Mouse (Mus musculus): ENCODE data around the gene Lamb2. TPM values are rescaled to one million over a fixed set of nuclear protein-coding genes. Genes with fewer than 3 reads are reported as not detected.

Gene Lamb2
- polyA plus RNA-seq (2012; rRNA removed), result 36.6 and 38.1 TPM in 2 replicates

- peak in 1 of 2 experiments; percentile 40 for DNase-seq (ENCODE audit: extremely low spot score in 1 of 2, low spot score in 1 of 2)
Measured at GRCm38 (mm10) chr9:108479721-108480351, at the start of gene Lamb2. Gene Lamb2 (plus strand): TSS chr9:108479736.

- DNase-seq (ENCODE audit: extremely low spot score in 1 of 2, low spot score in 1 of 2), result no peak
Measured at GRCm38 (mm10) chr9:108431431-108432067, 48.0 kb upstream of the Lamb2 start.

- DNase-seq (ENCODE audit: extremely low spot score in 1 of 2, low spot score in 1 of 2), result no peak
Measured at GRCm38 (mm10) chr9:108436182-108436581, 43.4 kb upstream of the Lamb2 start, which contains the start of gene BC048562. Gene BC048562 (plus strand): TSS chr9:108436482.

GRCm38 (mm10) chr9:108439176-108439575 is 40.4 kb upstream of the Lamb2 start:
- no peak for DNase-seq (ENCODE audit: extremely low spot score in 1 of 2, low spot score in 1 of 2)

- peak in 1 of 2 experiments; percentile 76 for DNase-seq (ENCODE audit: extremely low spot score in 1 of 2, low spot score in 1 of 2)
Measured at GRCm38 (mm10) chr9:108440485-108440884, 39.1 kb upstream of the Lamb2 start.

- peak; percentile 49 to 81 for DNase-seq (ENCODE audit: extremely low spot score in 1 of 2, low spot score in 1 of 2)
Measured at GRCm38 (mm10) chr9:108441236-108441919, 38.2 kb upstream of the Lamb2 start.

- no peak for DNase-seq (ENCODE audit: extremely low spot score in 1 of 2, low spot score in 1 of 2)
Measured at GRCm38 (mm10) chr9:108445125-108445524, 34.4 kb upstream of the Lamb2 start.

GRCm38 (mm10) chr9:108449860-108450259 is 29.7 kb upstream of the Lamb2 start:
- DNase-seq (ENCODE audit: extremely low spot score in 1 of 2, low spot score in 1 of 2), result peak in 1 of 2 experiments; percentile 76

GRCm38 (mm10) chr9:108450292-108451169 is 29.0 kb upstream of the Lamb2 start:
- peak in 1 of 2 experiments; percentile 36 for DNase-seq (ENCODE audit: extremely low spot score in 1 of 2, low spot score in 1 of 2)

- DNase-seq (ENCODE audit: extremely low spot score in 1 of 2, low spot score in 1 of 2), result no peak
Measured at GRCm38 (mm10) chr9:108451170-108451493, 28.4 kb upstream of the Lamb2 start.

- no peak for DNase-seq (ENCODE audit: extremely low spot score in 1 of 2, low spot score in 1 of 2)
Measured at GRCm38 (mm10) chr9:108451519-108452160, 27.9 kb upstream of the Lamb2 start.

GRCm38 (mm10) chr9:108452291-108452906 is 27.1 kb upstream of the Lamb2 start:
- DNase-seq (ENCODE audit: extremely low spot score in 1 of 2, low spot score in 1 of 2), result peak; percentile 66 to 92

- DNase-seq (ENCODE audit: extremely low spot score in 1 of 2, low spot score in 1 of 2), result no peak
Measured at GRCm38 (mm10) chr9:108452911-108453310, 26.6 kb upstream of the Lamb2 start.

- DNase-seq (ENCODE audit: extremely low spot score in 1 of 2, low spot score in 1 of 2), result peak in 1 of 2 experiments; percentile 54
Measured at GRCm38 (mm10) chr9:108453458-108453857, 26.1 kb upstream of the Lamb2 start.

GRCm38 (mm10) chr9:108454429-108454828 is 25.1 kb upstream of the Lamb2 start:
- no peak for DNase-seq (ENCODE audit: extremely low spot score in 1 of 2, low spot score in 1 of 2)

GRCm38 (mm10) chr9:108455747-108456571 is 23.6 kb upstream of the Lamb2 start:
- no peak for DNase-seq (ENCODE audit: extremely low spot score in 1 of 2, low spot score in 1 of 2)

- no peak for DNase-seq (ENCODE audit: extremely low spot score in 1 of 2, low spot score in 1 of 2)
Measured at GRCm38 (mm10) chr9:108456953-108457352, 22.6 kb upstream of the Lamb2 start.

- no peak for DNase-seq (ENCODE audit: extremely low spot score in 1 of 2, low spot score in 1 of 2)
Measured at GRCm38 (mm10) chr9:108459939-108460318, 19.6 kb upstream of the Lamb2 start.
